ENCODE assay signal across 23 mouse cellular contexts in the genomic region with DNA sequence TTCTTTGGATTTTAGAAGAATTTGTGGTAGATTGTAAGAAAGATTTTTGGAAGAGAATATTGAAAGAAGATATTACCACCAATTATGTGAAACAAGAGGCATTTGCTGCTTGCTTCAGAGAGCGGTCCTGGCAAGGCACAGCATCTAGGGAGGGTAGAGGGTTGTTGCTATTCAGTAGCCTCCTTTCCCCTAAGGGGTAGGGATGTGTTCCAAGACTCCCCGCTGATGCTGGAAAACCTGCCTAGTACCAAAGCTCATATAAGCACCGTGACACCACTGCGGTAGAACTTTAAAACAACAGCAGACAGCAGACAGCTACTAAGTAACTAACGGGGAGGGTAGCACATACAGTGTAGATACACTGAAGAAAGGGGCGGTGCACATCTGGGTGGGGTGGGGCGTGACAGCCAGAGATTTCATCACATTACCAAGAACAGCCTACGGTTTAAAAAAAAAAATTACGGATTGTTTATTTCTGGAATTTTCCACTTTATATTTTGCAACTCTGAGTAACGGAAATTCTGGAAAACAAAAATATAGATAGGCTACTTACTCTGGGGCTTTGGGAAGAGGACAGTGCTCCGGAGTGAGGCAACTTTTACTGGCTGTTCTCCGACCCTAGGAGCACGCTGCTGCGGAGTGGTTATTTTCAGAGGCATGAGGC. TPM values are rescaled to one million over a fixed set of nuclear protein-coding genes. Genes with fewer than 3 reads are reported as not detected.
DNase-seq lines count a peak whose midpoint lies in the region; ATAC-seq and TF ChIP-seq lines count a peak whose summit lies in the region.
"Had no signal": no experiment of that assay in that cellular context is flagged by ENCODE, and none has a peak within 500 bp of the region (broad histone marks: within the 10 kb centered on the region; RNA-seq: fewer than 3 reads in every experiment).

No protein-coding gene starts in this region.

- no peak for DNase-seq in gastrocnemius, adult 2 months
- no peak for DNase-seq in gastrocnemius, postnatal 4 days (ENCODE audit: low spot score in 2 of 2)
- peak in 1 of 2 experiments; percentile 51 for DNase-seq in heart, adult 2 months
- DNase-seq in heart, postnatal 14 days, result no peak
- DNase-seq in lung, postnatal 0 days (ENCODE audit: low spot score), result peak; percentile 19
- DNase-seq in lung, postnatal 36 days, result no peak
- DNase-seq: adrenal gland, adult 2 months; adrenal gland, postnatal 10 days; adrenal gland, postnatal 25 days; cerebellum, adult 11 months; cerebellum, adult 18-20 months; cerebellum, adult 8-10 months; cerebellum, adult 9-11 months; cerebellum, postnatal 14 days; cerebellum, postnatal 36 days; embryo, embryonic 11 days; forebrain, postnatal 0 days had no signal

- no peaks in the 10 kb centered on the region for H3K79me2 ChIP-seq in heart, adult 2 months (replicated peaks; ENCODE audit: control insufficient read depth, insufficient read depth, low read length)

- H3K4me1 ChIP-seq in heart, adult 2 months (ENCODE audit: control insufficient read depth, insufficient read depth, low read length), result peaks cover 5% of the 10 kb centered on the region; the same call in 1 of the 2 replicates
- H3K4me1 ChIP-seq in lung, postnatal 0 days (ENCODE audit: insufficient read depth, low read depth, low read length), result no peaks in the 10 kb centered on the region
- no peaks in the 10 kb centered on the region for H3K4me1 ChIP-seq in neural tube, embryonic 15.5 days
- H3K4me1 ChIP-seq: forebrain, embryonic 13.5 days; forebrain, embryonic 15.5 days had no signal

- no peak for ATAC-seq in lung, postnatal 0 days
- ATAC-seq in neural tube, embryonic 15.5 days (ENCODE audit: low FRiP score), result no peak
- ATAC-seq: forebrain, embryonic 13.5 days; forebrain, embryonic 15.5 days; forebrain, postnatal 0 days had no signal

- H3K4me2 ChIP-seq in lung, postnatal 0 days (replicated peaks; ENCODE audit: low read depth, low read length), result no peak overlapping the region
- no peak overlapping the region for H3K4me2 ChIP-seq in neural tube, embryonic 15.5 days
- H3K4me2 ChIP-seq: embryonic facial prominence, embryonic 12.5 days; forebrain, embryonic 13.5 days; forebrain, embryonic 15.5 days had no signal

- H3K27ac ChIP-seq in gastrocnemius, adult 2 months, result peak overlapping the region; percentile 74
- H3K27ac ChIP-seq in heart, adult 2 months, result peak overlapping the region; percentile 45; the same call in 1 of the 2 replicates
- no peak overlapping the region for H3K27ac ChIP-seq in lung, postnatal 0 days (ENCODE audit: low read length)
- no peak overlapping the region for H3K27ac ChIP-seq in neural tube, embryonic 15.5 days (replicated peaks)
- H3K27ac ChIP-seq: embryonic facial prominence, embryonic 12.5 days; forebrain, embryonic 13.5 days; forebrain, embryonic 15.5 days had no signal

- no peaks in the 10 kb centered on the region for H3K36me3 ChIP-seq in heart, adult 2 months (ENCODE audit: control insufficient read depth, insufficient read depth, low read length)
- H3K36me3 ChIP-seq in lung, postnatal 0 days (ENCODE audit: insufficient read depth, low read length), result no peaks in the 10 kb centered on the region
- no peaks in the 10 kb centered on the region for H3K36me3 ChIP-seq in neural tube, embryonic 15.5 days
- H3K36me3 ChIP-seq: embryonic facial prominence, embryonic 12.5 days; forebrain, embryonic 15.5 days had no signal

- TF ChIP-seq CTCF in gastrocnemius, adult 2 months (IDR thresholded peaks at IDR 0.05), result no peak
- no peak for TF ChIP-seq CTCF in heart, adult 2 months (IDR thresholded peaks at IDR 0.05)
- no peak for TF ChIP-seq CTCF in lung, postnatal 0 days (IDR thresholded peaks at IDR 0.05)

- WGBS in heart, adult 2 months, result 76% methylated on average over 14 of the region's 14 CpGs
- 83% methylated on average over 14 of the region's 14 CpGs for WGBS in lung, postnatal 0 days
- WGBS in neural tube, embryonic 15.5 days, result 90% methylated on average over 14 of the region's 14 CpGs

- no peak overlapping the region for H3K4me3 ChIP-seq in gastrocnemius, adult 2 months
- no peak overlapping the region for H3K4me3 ChIP-seq in heart, adult 2 months
- H3K4me3 ChIP-seq in lung, postnatal 0 days (ENCODE audit: low read depth, low read length), result no peak overlapping the region
- no peak overlapping the region for H3K4me3 ChIP-seq in neural tube, embryonic 15.5 days (replicated peaks)
- H3K4me3 ChIP-seq: embryonic facial prominence, embryonic 12.5 days; forebrain, embryonic 13.5 days; forebrain, embryonic 15.5 days had no signal

- TF ChIP-seq POLR2A in heart, adult 2 months (IDR thresholded peaks at IDR 0.05; ENCODE audit: insufficient read depth, low read depth, low read length), result no peak

- TF ChIP-seq EP300 in heart, adult 2 months (IDR thresholded peaks at IDR 0.05; ENCODE audit: insufficient read depth, low read depth, low read length), result no peak
- TF ChIP-seq EP300 in lung, postnatal 0 days (IDR thresholded peaks at IDR 0.05), result no peak

- H3K9me3 ChIP-seq in lung, postnatal 0 days (ENCODE audit: low read length), result no peaks in the 10 kb centered on the region
- H3K9me3 ChIP-seq in neural tube, embryonic 15.5 days (replicated peaks), result no peaks in the 10 kb centered on the region
- H3K9me3 ChIP-seq: embryonic facial prominence, embryonic 12.5 days; forebrain, embryonic 13.5 days; forebrain, embryonic 15.5 days had no signal

- intact Hi-C loops in gastrocnemius, adult 2 months (cut with DNase I), result no loop called here
- intact Hi-C loops in heart, adult 2 months (cut with DNase I), result loop anchor here (5.0 to 10.0 kb wide), 2 partner anchors 34 to 327 kb away; no protein-coding TSS in a partner anchor
- intact Hi-C loops in heart, postnatal 14 days (cut with DNase I), result no loop called here

- H3K9ac ChIP-seq in heart, adult 2 months (ENCODE audit: low read depth, low read length), result no peak overlapping the region
- H3K9ac ChIP-seq in lung, postnatal 0 days (replicated peaks; ENCODE audit: low read depth), result no peak overlapping the region
- no peak overlapping the region for H3K9ac ChIP-seq in neural tube, embryonic 15.5 days (replicated peaks)
- H3K9ac ChIP-seq: embryonic facial prominence, embryonic 12.5 days; forebrain, embryonic 13.5 days; forebrain, embryonic 15.5 days; forebrain, postnatal 0 days had no signal

- no peaks in the 10 kb centered on the region for H3K27me3 ChIP-seq in heart, adult 2 months (ENCODE audit: control insufficient read depth, insufficient read depth, low read length)
- H3K27me3 ChIP-seq in lung, postnatal 0 days (replicated peaks; ENCODE audit: insufficient read depth, low read length), result no peaks in the 10 kb centered on the region
- no peaks in the 10 kb centered on the region for H3K27me3 ChIP-seq in neural tube, embryonic 15.5 days (replicated peaks)
- H3K27me3 ChIP-seq: embryonic facial prominence, embryonic 12.5 days; forebrain, embryonic 15.5 days had no signal

RNA-seq across cellular contexts. Expression of a gene that starts 6.9 kb away (rescaled TPM):
- total RNA-seq in gastrocnemius, adult 2 months (2021), result 1 to 10 TPM in 1 of 2 experiments, under 1 TPM in 1; 0.94 to 1.1 TPM
- total RNA-seq in gastrocnemius, postnatal 4 days (2021), result under 1 TPM; 0.47 to 0.49 TPM
- total RNA-seq in heart, adult 2 months (2021), result 1 to 10 TPM; 2.3 to 2.4 TPM
- 3.4 and 5.1 TPM in 2 replicates for polyA plus RNA-seq in heart, adult 2 months (2012; rRNA removed)
- 1 to 10 TPM; 4.3 to 4.8 TPM for total RNA-seq in heart, postnatal 14 days (2021)
- polyA plus RNA-seq in lung, postnatal 0 days (2015; fragmentation: Nextera tagmentation; extraction: Ambion mirVana), result 0.82 and 0.83 TPM in 2 replicates
- polyA plus RNA-seq in neural tube, embryonic 15.5 days (2015; fragmentation: Nextera tagmentation; extraction: Ambion mirVana), result 31.0 and 37.0 TPM in 2 replicates
- total RNA-seq: common myeloid progenitor, adult 5-6 weeks had no signal

RNA-seq across cellular contexts. Expression of a gene that starts 19.7 kb away (rescaled TPM):
- total RNA-seq in gastrocnemius, adult 2 months (2021), result 1 to 10 TPM; 1.5 to 1.8 TPM
- 1 to 10 TPM; 5.6 to 6.4 TPM for total RNA-seq in gastrocnemius, postnatal 4 days (2021)
- 1 to 10 TPM; 5.4 to 5.7 TPM for total RNA-seq in heart, adult 2 months (2021)
- 4.3 and 4.6 TPM in 2 replicates for polyA plus RNA-seq in heart, adult 2 months (2012; rRNA removed)
- 1 to 10 TPM; 3.5 to 4.6 TPM for total RNA-seq in heart, postnatal 14 days (2021)
- 12.7 and 19.0 TPM in 2 replicates for polyA plus RNA-seq in lung, postnatal 0 days (2015; fragmentation: Nextera tagmentation; extraction: Ambion mirVana)
- polyA plus RNA-seq in neural tube, embryonic 15.5 days (2015; fragmentation: Nextera tagmentation; extraction: Ambion mirVana), result 9.5 and 11.1 TPM in 2 replicates
- total RNA-seq: common myeloid progenitor, adult 5-6 weeks; MEL had no signal

RNA-seq across cellular contexts. Expression of a gene that starts 47.3 kb away (rescaled TPM):
- 100 to 1,000 TPM; 247 to 365 TPM for total RNA-seq in gastrocnemius, adult 2 months (2021)
- 100 to 1,000 TPM; 248 to 258 TPM for total RNA-seq in gastrocnemius, postnatal 4 days (2021)
- 100 to 1,000 TPM; 668 to 715 TPM for total RNA-seq in heart, adult 2 months (2021)
- polyA plus RNA-seq in heart, adult 2 months (2012; rRNA removed), result 423 and 709 TPM in 2 replicates
- total RNA-seq in heart, postnatal 14 days (2021), result 100 to 1,000 TPM; 713 to 718 TPM
- 70.7 and 72.5 TPM in 2 replicates for polyA plus RNA-seq in lung, postnatal 0 days (2015; fragmentation: Nextera tagmentation; extraction: Ambion mirVana)
- polyA plus RNA-seq in neural tube, embryonic 15.5 days (2015; fragmentation: Nextera tagmentation; extraction: Ambion mirVana), result 117 and 123 TPM in 2 replicates

RNA-seq across cellular contexts. Expression of a gene that starts 47.4 kb away (rescaled TPM):
- 1 to 10 TPM; 1.7 to 3.0 TPM for total RNA-seq in gastrocnemius, adult 2 months (2021)
- total RNA-seq in gastrocnemius, postnatal 4 days (2021), result 1 to 10 TPM; 3.2 to 4.7 TPM
- 1 to 10 TPM; 1.2 to 1.5 TPM for total RNA-seq in heart, adult 2 months (2021)
- 1.1 and 1.7 TPM in 2 replicates for polyA plus RNA-seq in heart, adult 2 months (2012; rRNA removed)
- 1 to 10 TPM; 1.1 to 2.7 TPM for total RNA-seq in heart, postnatal 14 days (2021)
- polyA plus RNA-seq in lung, postnatal 0 days (2015; fragmentation: Nextera tagmentation; extraction: Ambion mirVana), result 3.7 and 5.6 TPM in 2 replicates
- polyA plus RNA-seq in neural tube, embryonic 15.5 days (2015; fragmentation: Nextera tagmentation; extraction: Ambion mirVana), result 1.4 and 1.5 TPM in 2 replicates

Comparison
In these comparisons a context has a peak if more than half of its experiments do, and no peak if none do; other contexts are left out.
1. H3K27ac ChIP-seq: peak in gastrocnemius, adult 2 months (single experiment) and heart, adult 2 months (single experiment); none in lung, postnatal 0 days (single experiment) and neural tube, embryonic 15.5 days (single experiment).